Mouse (Mus musculus): ENCODE measurements around the gene Pla2g2e.
"Not testable (repeated sequence)": the region's sequence is repeated elsewhere in the genome, so short reads cannot be mapped to it uniquely, and the experiment has no call there.

Pla2g2e gene

GRCm38 (mm10) chr4:138877731-138878130 is at the start of gene Pla2g2e:
Gene Pla2g2e (plus strand): TSS chr4:138877942.
- DNase-seq (ENCODE audit: low read depth, low spot score) = no peak

- no peak for DNase-seq (ENCODE audit: low read depth, low spot score)
These were observed 37.9 kb upstream of the Pla2g2e start for GRCm38 (mm10) chr4:138839806-138840205.

- DNase-seq (ENCODE audit: low read depth, low spot score) = no peak
These were observed 37.0 kb upstream of the Pla2g2e start for GRCm38 (mm10) chr4:138840726-138841125.

- no peak for DNase-seq (ENCODE audit: low read depth, low spot score)
These were observed 36.4 kb upstream of the Pla2g2e start for GRCm38 (mm10) chr4:138841386-138841785.

- peak; percentile 70 for DNase-seq (ENCODE audit: low read depth, low spot score)
These were observed 26.3 kb upstream of the Pla2g2e start for GRCm38 (mm10) chr4:138851463-138851862.

- DNase-seq (ENCODE audit: low read depth, low spot score) = no peak
These were observed 24.8 kb upstream of the Pla2g2e start for GRCm38 (mm10) chr4:138852961-138853360.

- DNase-seq (ENCODE audit: low read depth, low spot score) = no peak
These were observed 22.6 kb upstream of the Pla2g2e start for GRCm38 (mm10) chr4:138855092-138855632.

- DNase-seq (ENCODE audit: low read depth, low spot score) = peak; percentile 74
These were observed 21.3 kb upstream of the Pla2g2e start for GRCm38 (mm10) chr4:138856491-138856890.

GRCm38 (mm10) chr4:138857576-138857975 is 20.2 kb upstream of the Pla2g2e start:
- DNase-seq (ENCODE audit: low read depth, low spot score) = no peak

- DNase-seq (ENCODE audit: low read depth, low spot score) = no peak
These were observed 19.3 kb upstream of the Pla2g2e start for GRCm38 (mm10) chr4:138858446-138858845.

GRCm38 (mm10) chr4:138859245-138859644 is 18.5 kb upstream of the Pla2g2e start:
- DNase-seq (ENCODE audit: low read depth, low spot score) = peak; percentile 37

GRCm38 (mm10) chr4:138859728-138860127 is 18.0 kb upstream of the Pla2g2e start:
- peak; percentile 54 for DNase-seq (ENCODE audit: low read depth, low spot score)

GRCm38 (mm10) chr4:138863344-138863998 is 14.3 kb upstream of the Pla2g2e start, which contains the start of gene Pla2g5:
Gene Pla2g5 (minus strand): TSS chr4:138863482.
- DNase-seq (ENCODE audit: low read depth, low spot score) = no peak

GRCm38 (mm10) chr4:138865092-138865491 is 12.7 kb upstream of the Pla2g2e start:
- no peak for DNase-seq (ENCODE audit: low read depth, low spot score)

GRCm38 (mm10) chr4:138865991-138866390 is 11.8 kb upstream of the Pla2g2e start:
- DNase-seq (ENCODE audit: low read depth, low spot score) = no peak

- peak; percentile 76 for DNase-seq (ENCODE audit: low read depth, low spot score)
These were observed 11.3 kb upstream of the Pla2g2e start for GRCm38 (mm10) chr4:138866413-138866812.

- no peak for DNase-seq (ENCODE audit: low read depth, low spot score)
These were observed 9.1 kb upstream of the Pla2g2e start for GRCm38 (mm10) chr4:138868666-138869065.

GRCm38 (mm10) chr4:138873864-138874263 is 3.9 kb upstream of the Pla2g2e start, which contains the start of gene Gm13030:
Gene Gm13030 (minus strand): TSS chr4:138873964.
- no peak for DNase-seq (ENCODE audit: low read depth, low spot score)

- not testable (repeated sequence) for DNase-seq (ENCODE audit: low read depth, low spot score)
These were observed 2.5 kb upstream of the Pla2g2e start for GRCm38 (mm10) chr4:138875275-138875674.

- no peak for DNase-seq (ENCODE audit: low read depth, low spot score)
These were observed 1.8 kb upstream of the Pla2g2e start for GRCm38 (mm10) chr4:138875986-138876385.

GRCm38 (mm10) chr4:138878783-138879182 is 1.0 kb downstream of the Pla2g2e start:
- DNase-seq (ENCODE audit: low read depth, low spot score) = no peak

- DNase-seq (ENCODE audit: low read depth, low spot score) = no peak
These were observed 2.1 kb downstream of the Pla2g2e start for GRCm38 (mm10) chr4:138879808-138880207.
